Mouse (Mus musculus) adrenal gland, adult 18-20 months (tissue): ENCODE measurements at regions not wholly inside any gene's neighbourhood (a gene's known extent, or its start where the extent isn't known, plus 50 kb on each side); places are given as distances from the start of the nearest gene placed in this dataset.

ENCODE experiments used
- DNase-seq, 2 experiments: peaks; one replicate each; pipeline ENCODE4 v3.0.0; 2021 to 2022; ENCODE audit warnings: low spot score in 2 of 2

- DNase-seq: no peak
Measured at GRCm38 (mm10) chr11:23996250-23996649, 78.6 kb downstream of the A830031A19Rik start.

GRCm38 (mm10) chr11:23994160-23994559 lies 80.7 kb downstream of the A830031A19Rik start:
- DNase-seq: no peak

GRCm38 (mm10) chr11:23987532-23988450 lies 87.1 kb downstream of the A830031A19Rik start:
- no peak for DNase-seq

GRCm38 (mm10) chr11:23985231-23985630 lies 89.6 kb downstream of the A830031A19Rik start:
- DNase-seq: no peak

- peak; percentile 62 to 67 for DNase-seq
Measured at GRCm38 (mm10) chr11:23979332-23979731, 84.3 kb upstream of the Papolg start.

GRCm38 (mm10) chr11:23978300-23978699 lies 83.2 kb upstream of the Papolg start:
- no peak for DNase-seq

- no peak for DNase-seq
Measured at GRCm38 (mm10) chr11:23977096-23977495, 82.0 kb upstream of the Papolg start.

- no peak for DNase-seq
Measured at GRCm38 (mm10) chr11:23954323-23954722, 59.3 kb upstream of the Papolg start.

- no peak for DNase-seq
Measured at GRCm38 (mm10) chr11:23945966-23946365, 50.9 kb upstream of the Papolg start.
